Mouse (Mus musculus) inflammation-experienced regulatory T-cells, adult 6 months (primary cell): ENCODE data around the gene Tmem240. TPM values are rescaled to one million over a fixed set of nuclear protein-coding genes. Genes with fewer than 3 reads are reported as not detected.
"Not testable (repeated sequence)": the region's sequence is repeated elsewhere in the genome, so short reads cannot be mapped to it uniquely, and the experiment has no call there.

Source experiments
- ATAC-seq: one replicate; pipeline ENCODE4 v1.8.0; 2017
- polyA plus RNA-seq, 3 experiments: library from polyadenylated mRNA; unstranded; fragments of 100-300 nt; shearing (Covaris generic); gene quantifications; one replicate each; pipeline ENCODE4 v1.2.1; 2017

The Tmem240 gene
- polyA plus RNA-seq, 3 experiments from 2014 or later = 0.13 to 0.16 (median 0.13) TPM

DNA sequence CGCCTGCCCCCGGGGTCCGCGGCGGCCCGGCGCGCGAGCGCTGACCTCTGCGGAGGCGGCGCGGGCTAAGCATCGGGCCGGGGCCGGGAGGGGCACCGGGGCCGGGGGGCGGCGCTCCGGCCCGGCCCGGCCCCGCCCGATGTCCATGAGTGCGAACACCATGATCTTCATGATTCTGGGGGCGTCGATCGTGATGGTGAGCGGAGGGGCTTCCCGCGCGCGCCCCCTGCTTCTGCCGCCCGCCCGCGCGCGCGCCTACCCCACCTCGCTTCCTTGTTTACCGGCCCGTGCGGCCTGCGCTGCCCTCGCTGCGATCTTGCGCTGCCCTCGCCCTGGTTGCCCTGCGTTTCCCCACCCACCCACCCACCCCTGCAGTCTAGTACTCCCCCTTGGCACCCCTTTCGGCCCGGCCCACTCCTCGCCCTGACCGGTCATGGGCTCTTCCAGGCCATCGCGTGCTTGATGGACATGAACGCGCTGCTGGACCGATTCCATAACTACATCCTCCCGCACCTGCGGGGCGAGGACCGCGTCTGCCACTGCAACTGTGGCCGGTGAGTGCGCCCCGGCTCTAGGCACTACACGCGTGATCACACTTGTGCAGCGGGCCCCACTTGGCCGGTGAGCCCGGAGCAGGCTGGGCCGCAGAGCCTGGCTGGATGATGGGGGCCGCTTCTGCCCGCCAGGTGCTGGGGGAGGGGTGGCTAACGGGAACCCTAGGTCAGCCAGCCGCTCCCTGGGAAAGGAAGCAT, 527 bp downstream of the Tmem240 start:
- no peak for ATAC-seq

- no peak for ATAC-seq
Observed at GRCm38 (mm10) chr4:155735788-155736187, 1.2 kb downstream of the Tmem240 start.

GRCm38 (mm10) chr4:155736421-155736820, 1.8 kb downstream of the Tmem240 start:
- no peak for ATAC-seq

- no peak for ATAC-seq
Observed at GRCm38 (mm10) chr4:155738262-155738661, 3.7 kb downstream of the Tmem240 start.

- no peak for ATAC-seq
Observed at GRCm38 (mm10) chr4:155739152-155739551, 4.6 kb downstream of the Tmem240 start.

- no peak for ATAC-seq
Observed at GRCm38 (mm10) chr4:155739741-155740636, 5.4 kb downstream of the Tmem240 start.

- ATAC-seq = not testable (repeated sequence)
Observed at GRCm38 (mm10) chr4:155740681-155741080, 6.1 kb downstream of the Tmem240 start.

DNA sequence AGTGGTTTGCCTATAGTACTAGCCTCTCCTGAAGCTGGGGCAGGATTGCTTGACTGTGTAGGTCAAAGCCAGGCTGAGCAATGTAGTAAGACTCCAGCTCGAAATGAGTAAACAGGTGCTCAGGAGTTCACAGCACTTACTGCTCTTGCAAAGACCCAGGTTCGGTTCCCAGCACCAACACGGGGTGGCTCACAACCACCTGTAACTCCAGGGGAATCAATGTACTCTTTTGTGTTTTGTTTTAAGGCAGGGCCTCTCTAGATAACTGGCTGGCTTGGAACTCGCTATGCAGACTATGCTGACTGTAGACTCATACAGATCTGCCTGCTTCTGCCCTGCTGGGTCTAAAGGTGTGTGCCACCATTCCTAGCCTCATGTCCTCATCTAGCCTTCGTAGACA, 8.1 kb downstream of the Tmem240 start:
- ATAC-seq = no peak

DNA sequence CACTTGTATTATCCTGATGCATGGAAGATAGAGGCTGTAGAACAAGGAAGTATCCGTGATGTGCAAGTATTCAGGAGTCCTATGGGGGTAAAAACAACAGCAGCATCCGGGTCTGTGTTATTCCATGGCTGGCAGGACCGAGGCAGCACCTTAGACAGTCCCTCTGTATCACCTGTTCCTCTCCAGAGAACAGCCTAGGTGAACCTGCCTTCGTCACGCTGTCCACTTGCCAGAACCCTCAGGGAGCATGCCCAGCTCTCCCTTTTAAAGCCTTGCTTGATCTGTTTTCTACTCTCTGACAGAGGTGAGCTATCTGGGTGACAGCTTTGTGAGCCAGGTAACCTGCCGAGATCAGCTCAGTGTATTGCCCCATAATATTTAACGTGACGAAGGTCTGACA, 9.9 kb downstream of the Tmem240 start:
- ATAC-seq = no peak

- ATAC-seq = no peak
Observed at GRCm38 (mm10) chr4:155745136-155745535, 10.5 kb downstream of the Tmem240 start.

DNA sequence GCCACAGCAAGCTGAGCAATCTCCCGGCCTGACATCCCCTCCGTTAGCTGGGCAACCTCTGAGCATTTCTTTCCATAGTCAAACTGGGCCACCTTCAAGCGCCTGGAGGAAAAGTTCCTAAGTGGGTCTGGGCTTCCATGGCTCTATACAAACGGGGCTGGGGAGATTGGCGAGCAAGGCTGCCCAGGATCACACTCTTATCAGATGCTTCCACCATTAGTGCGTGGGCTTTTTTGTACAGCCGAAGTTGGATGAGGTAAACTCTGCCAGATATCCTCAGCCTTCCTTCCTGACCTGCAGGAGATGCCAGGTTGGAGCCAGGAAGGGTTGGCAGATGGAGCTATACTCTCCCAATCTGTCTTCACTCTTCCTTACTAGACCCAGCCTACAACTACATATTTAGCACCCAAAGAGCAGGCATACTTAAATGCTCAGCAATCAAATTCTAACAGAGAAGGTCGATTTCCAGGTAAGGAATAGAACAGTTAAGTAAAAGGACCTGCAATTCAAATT, 11.5 kb downstream of the Tmem240 start:
- ATAC-seq = no peak

- ATAC-seq = no peak
Observed at GRCm38 (mm10) chr4:155746575-155747490, 12.2 kb downstream of the Tmem240 start.

DNA sequence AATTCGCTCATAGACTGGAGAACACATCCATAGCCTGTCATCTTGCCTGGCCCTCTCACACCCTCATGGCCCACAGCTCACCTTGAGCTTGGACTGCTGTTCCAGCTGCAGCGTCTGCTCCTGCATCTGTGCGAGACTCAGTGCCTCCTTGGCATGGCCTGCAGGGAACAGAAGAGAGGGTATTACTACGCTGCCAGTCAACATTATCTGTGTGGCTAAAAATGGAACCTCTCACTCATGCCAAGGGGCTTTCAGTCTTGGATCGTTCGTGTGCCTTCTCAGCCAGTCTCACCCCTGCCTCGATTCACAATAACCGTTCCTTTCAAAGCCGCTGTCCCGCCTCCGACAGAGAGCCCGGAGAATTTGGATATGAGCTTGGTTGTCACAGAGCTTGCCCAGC, 22.4 kb downstream of the Tmem240 start:
- ATAC-seq = no peak

DNA sequence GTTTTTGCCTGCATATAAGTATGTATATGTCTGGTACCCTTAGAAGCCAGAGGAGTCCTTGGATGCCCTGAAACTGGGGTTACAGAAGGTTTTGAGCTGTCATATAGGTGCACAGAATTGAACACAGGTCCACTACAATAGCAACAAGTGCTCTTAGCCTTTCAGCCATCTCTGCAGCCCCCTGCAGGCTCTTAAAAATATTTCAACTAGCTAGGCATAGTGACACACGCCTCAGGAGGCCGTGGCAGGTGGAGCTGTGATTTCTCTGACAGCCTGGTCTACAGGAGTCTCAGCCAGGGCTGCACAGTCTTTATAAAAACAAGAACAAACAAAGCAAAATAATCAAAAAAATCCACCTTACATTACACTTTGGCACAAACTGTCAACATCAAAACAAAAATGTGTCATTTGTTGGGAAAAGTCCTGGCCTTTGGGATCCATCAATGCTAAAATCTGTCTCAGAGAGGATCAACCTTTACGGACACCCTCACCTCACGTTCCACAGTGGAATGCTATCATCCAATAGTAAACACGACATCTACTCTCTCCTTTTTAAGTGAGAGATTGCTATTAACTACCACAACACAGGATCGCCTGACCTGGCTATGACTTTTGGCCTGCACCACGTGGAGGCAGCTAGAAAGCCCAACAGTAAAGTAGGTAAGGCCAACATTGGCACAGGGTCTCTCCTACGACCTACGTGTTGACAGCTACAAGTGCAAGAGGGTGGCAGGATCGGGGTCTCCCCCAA, 25.4 kb downstream of the Tmem240 start:
- peak; percentile 51 for ATAC-seq

DNA sequence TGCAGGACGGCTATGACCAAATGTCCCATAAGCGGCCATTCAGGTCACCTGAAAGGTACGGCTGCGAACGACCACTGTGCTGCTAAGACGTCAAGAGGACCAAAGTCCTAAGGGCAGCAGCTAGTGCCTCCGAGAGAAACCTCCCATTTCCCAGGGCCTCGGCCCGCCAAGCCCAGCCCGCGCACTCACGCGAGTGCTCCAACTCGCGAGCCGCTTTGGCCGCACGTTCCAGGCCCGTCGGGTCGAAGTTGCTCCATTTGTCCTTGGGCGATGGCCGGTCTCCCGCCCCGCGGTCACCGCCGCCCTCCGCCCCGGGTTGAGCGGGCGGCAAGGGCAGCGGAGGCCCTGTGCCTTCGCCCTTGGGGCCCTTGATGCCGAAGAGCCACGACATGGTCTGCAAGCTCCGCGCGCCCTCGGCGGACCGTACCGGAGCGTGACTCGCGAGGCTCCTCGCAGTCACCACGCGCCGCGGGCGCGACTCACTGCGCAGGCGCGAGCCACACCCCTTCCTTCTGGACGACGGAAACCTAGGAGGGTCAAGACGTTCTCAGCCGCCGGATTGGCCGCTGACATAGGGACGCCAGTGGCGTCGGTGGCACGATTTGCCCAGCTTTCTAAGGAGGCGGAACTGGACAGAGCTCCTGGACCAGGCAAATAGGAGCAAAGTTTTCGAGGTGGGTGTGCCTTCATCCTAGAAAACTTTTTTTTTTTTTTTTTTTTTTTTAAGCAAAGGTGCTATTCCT, 26.2 kb downstream of the Tmem240 start, which contains the start of gene Atad3a:
TSS of gene Atad3a (minus strand) at position 481 of the 743 bp plus-strand sequence.
- peak; percentile 93 for ATAC-seq

GRCm38 (mm10) chr4:155761356-155762099, 26.9 kb downstream of the Tmem240 start:
- ATAC-seq = no peak

GRCm38 (mm10) chr4:155762357-155762756, 27.8 kb downstream of the Tmem240 start:
- no peak for ATAC-seq

DNA sequence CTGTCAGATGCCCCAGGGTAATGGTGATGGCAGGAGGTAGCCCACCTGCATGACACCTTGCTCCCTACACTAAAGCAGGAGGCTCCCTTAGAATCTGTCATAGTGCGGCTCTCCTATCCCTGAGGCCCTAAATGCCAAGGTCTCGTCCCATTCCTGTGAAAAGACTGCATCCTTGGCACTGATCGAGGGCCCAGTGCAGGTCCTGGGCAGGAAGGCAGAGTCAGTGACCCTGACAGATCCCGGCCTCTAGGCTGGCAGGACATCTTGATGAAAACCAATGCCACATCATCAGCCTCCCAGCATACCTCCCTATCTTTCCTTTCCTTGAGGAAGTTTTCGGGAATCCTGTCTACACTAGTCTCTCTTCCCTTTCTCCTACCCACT, 34.9 kb downstream of the Tmem240 start:
- no peak for ATAC-seq

- ATAC-seq = peak; percentile 62
Observed at GRCm38 (mm10) chr4:155769880-155770512, 35.4 kb downstream of the Tmem240 start.

DNA sequence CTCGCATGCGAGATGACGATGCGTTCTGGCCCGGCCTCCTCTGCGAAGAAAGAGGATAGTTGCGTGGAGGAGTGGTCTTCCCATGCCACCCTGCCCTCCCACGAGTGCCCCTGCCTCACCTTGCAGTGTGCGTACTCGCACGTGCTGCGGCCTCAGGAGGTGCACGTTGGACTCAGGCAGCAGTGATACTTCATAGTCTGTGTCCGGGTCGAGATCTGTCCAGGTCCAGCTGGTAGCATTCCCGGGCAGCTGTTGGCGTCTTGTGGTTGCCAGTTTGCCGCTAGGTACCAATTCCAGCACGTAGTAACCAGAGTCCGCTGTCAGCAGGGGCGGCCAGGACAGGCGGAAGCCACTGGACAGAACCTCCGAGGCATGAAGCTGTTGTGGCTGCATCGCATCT, 36.0 kb downstream of the Tmem240 start:
- ATAC-seq = no peak
